8 mouse cellular contexts compared by ENCODE assay signal in genomic region chr4:33247479-33248053, GRCm38 (mm10). TPM values are rescaled to one million over a fixed set of nuclear protein-coding genes. Genes with fewer than 3 reads are reported as not detected.
A peak's percentile ranks its signal among the peaks of the same experiment; 100 is the strongest.
DNase-seq lines count a peak whose midpoint lies in the region; ATAC-seq lines count a peak whose summit lies in the region.

No protein-coding gene starts in this region.

- no peaks in the 10 kb centered on the region for H3K4me1 ChIP-seq in hindbrain, embryonic 11.5 days (replicated peaks; ENCODE audit: control insufficient read depth, insufficient read depth, low read length)

- peaks cover 5% of the 10 kb centered on the region; the same call in 1 of the 2 replicates for H3K36me3 ChIP-seq in hindbrain, embryonic 11.5 days (ENCODE audit: control insufficient read depth, insufficient read depth, low read length)

- H3K27ac ChIP-seq in hindbrain, embryonic 11.5 days (ENCODE audit: low read depth, low read length) = peak overlapping the region; percentile 97

- DNase-seq in MN1 (ENCODE audit: low spot score) = peak; percentile 98
- peak; percentile 96 for DNase-seq in cerebellum, adult 9-10 months
- DNase-seq in hindbrain, embryonic 11.5 days (ENCODE audit: low spot score) = peak; percentile 96
- peak; percentile 100 for DNase-seq in layer of hippocampus, postnatal 10 days (ENCODE audit: low spot score in 2 of 2)
- DNase-seq in lung, postnatal 10 days = peak; percentile 100
- peak; percentile 99 for DNase-seq in ovary, postnatal 36 days (ENCODE audit: low spot score)
- DNase-seq in thymus, postnatal 25 days = peak; percentile 97

- WGBS in hindbrain, embryonic 11.5 days = under 1% methylated on average over 57 of the region's 60 CpGs

- peak; percentile 78 for ATAC-seq in frontal cortex, adult (ENCODE audit: low TSS enrichment)
- peak; percentile 93 for ATAC-seq in hindbrain, embryonic 11.5 days (ENCODE audit: low FRiP score)

- no peaks in the 10 kb centered on the region for H3K9me3 ChIP-seq in hindbrain, embryonic 11.5 days (ENCODE audit: control insufficient read depth, low read length)

- H3K4me2 ChIP-seq in hindbrain, embryonic 11.5 days (replicated peaks; ENCODE audit: low read depth, low read length) = peak overlapping the region; percentile 63

- H3K9ac ChIP-seq in hindbrain, embryonic 11.5 days (ENCODE audit: low read depth, low read length) = peak overlapping the region; percentile 87

- H3K4me3 ChIP-seq in hindbrain, embryonic 11.5 days (ENCODE audit: low read depth, low read length) = peak overlapping the region; percentile 98

- H3K27me3 ChIP-seq in hindbrain, embryonic 11.5 days (ENCODE audit: control insufficient read depth, insufficient read depth, low read length) = no peaks in the 10 kb centered on the region

RNA-seq across cellular contexts. Expression of gene Srsf12, which starts 38.8 kb away (rescaled TPM):
- 10.4 and 12.9 TPM in 2 replicates for polyA plus RNA-seq in hindbrain, embryonic 11.5 days (2014; fragmentation: Nextera tagmentation; extraction: Ambion mirVana)
- 10 to 100 TPM; 38.3 to 39.8 TPM for total RNA-seq in layer of hippocampus, postnatal 10 days (2021)

RNA-seq across cellular contexts. Expression of gene Pnrc1, which starts 42.4 kb away (rescaled TPM):
- polyA plus RNA-seq in hindbrain, embryonic 11.5 days (2014; fragmentation: Nextera tagmentation; extraction: Ambion mirVana) = 84.3 and 89.4 TPM in 2 replicates
- 100 to 1,000 TPM in 1 of 2 experiments, 10 to 100 TPM in 1; 94.9 to 101 TPM for total RNA-seq in layer of hippocampus, postnatal 10 days (2021)

RNA-seq across cellular contexts. Expression of gene Pm20d2, which starts 58.0 kb away (rescaled TPM):
- 0.54 and 1.2 TPM in 2 replicates for polyA plus RNA-seq in hindbrain, embryonic 11.5 days (2014; fragmentation: Nextera tagmentation; extraction: Ambion mirVana)
- 10 to 100 TPM; 10.6 to 11.1 TPM for total RNA-seq in layer of hippocampus, postnatal 10 days (2021)

Comparison
In these comparisons a context has a peak if more than half of its experiments do, and no peak if none do; other contexts are left out.
1. Peak in every context shown above with its lines: DNase-seq, ATAC-seq, H3K4me3 ChIP-seq and H3K27ac ChIP-seq.